Mouse (Mus musculus) G1E-ER4 (cell line): Measurements from ENCODE around the gene Tmem106b. TPM values are rescaled to one million over a fixed set of nuclear protein-coding genes. Genes with fewer than 3 reads are reported as not detected.

Experiments used
- GATA1 ChIP-seq: IDR thresholded peaks from one replicate; pipeline ENCODE4 v1.8.0; 2012; ENCODE audit warnings: low read length, inconsistent platforms
- polyA plus RNA-seq: library from polyadenylated mRNA; stranded (reverse); fragments of >175 nt; gene quantifications from 2 replicates; pipeline ENCODE4 v1.2.3, GENCODE M21; 2012

Gene Tmem106b
- polyA plus RNA-seq = 9.6 and 12.4 TPM in 2 replicates

- no peak for TF ChIP-seq GATA1
These were observed at the start of gene Tmem106b for GRCm38 (mm10) chr6:13069302-13070146. Tmem106b (plus strand) TSS chr6:13069759.

GRCm38 (mm10) chr6:13021245-13022100 lies 48.1 kb upstream of the Tmem106b start:
- TF ChIP-seq GATA1 = no peak

GRCm38 (mm10) chr6:13030558-13030957 lies 39.0 kb upstream of the Tmem106b start:
- TF ChIP-seq GATA1 = no peak

- TF ChIP-seq GATA1 = no peak
These were observed 38.6 kb upstream of the Tmem106b start for GRCm38 (mm10) chr6:13030961-13031360.

GRCm38 (mm10) chr6:13052408-13053200 lies 17.0 kb upstream of the Tmem106b start:
- TF ChIP-seq GATA1 = no peak

- no peak for TF ChIP-seq GATA1
These were observed 8.1 kb upstream of the Tmem106b start for GRCm38 (mm10) chr6:13061276-13062039.

GRCm38 (mm10) chr6:13062063-13062462 lies 7.5 kb upstream of the Tmem106b start:
- no peak for TF ChIP-seq GATA1

- no peak for TF ChIP-seq GATA1
These were observed 6.8 kb upstream of the Tmem106b start for GRCm38 (mm10) chr6:13062691-13063255.

- TF ChIP-seq GATA1 = no peak
These were observed 527 bp downstream of the Tmem106b start for GRCm38 (mm10) chr6:13070147-13070425.

GRCm38 (mm10) chr6:13070485-13070884 lies 926 bp downstream of the Tmem106b start:
- TF ChIP-seq GATA1 = no peak

GRCm38 (mm10) chr6:13073036-13073435 lies 3.5 kb downstream of the Tmem106b start:
- TF ChIP-seq GATA1 = no peak

- TF ChIP-seq GATA1 = no peak
These were observed 4.3 kb downstream of the Tmem106b start for GRCm38 (mm10) chr6:13073876-13074275.

GRCm38 (mm10) chr6:13082881-13083280 lies 13.3 kb downstream of the Tmem106b start:
- TF ChIP-seq GATA1 = no peak

GRCm38 (mm10) chr6:13096656-13097435 lies 27.3 kb downstream of the Tmem106b start:
- no peak for TF ChIP-seq GATA1

- TF ChIP-seq GATA1 = no peak
These were observed 30.6 kb downstream of the Tmem106b start for GRCm38 (mm10) chr6:13100137-13100536.
